Mouse (Mus musculus): Measurements from ENCODE around the gene Dnajb6.
A peak's percentile ranks its signal among the peaks of the same experiment; 100 is the strongest.

The Dnajb6 gene

GRCm38 (mm10) chr5:29735557-29736061 lies at the start of gene Dnajb6, which contains the start of gene Gm5129:
Gene Dnajb6, plus strand, starts transcription at chr5:29735688.
Gene Gm5129, minus strand, starts transcription at chr5:29735936.
- DNase-seq (ENCODE audit: low read depth, low spot score), result peak; percentile 96

GRCm38 (mm10) chr5:29687671-29688070 lies 47.8 kb upstream of the Dnajb6 start:
- peak; percentile 67 for DNase-seq (ENCODE audit: low read depth, low spot score)

- DNase-seq (ENCODE audit: low read depth, low spot score), result no peak
Measured at GRCm38 (mm10) chr5:29688352-29688751, 47.1 kb upstream of the Dnajb6 start.

- DNase-seq (ENCODE audit: low read depth, low spot score), result peak; percentile 90
Measured at GRCm38 (mm10) chr5:29698493-29698892, 37.0 kb upstream of the Dnajb6 start.

- no peak for DNase-seq (ENCODE audit: low read depth, low spot score)
Measured at GRCm38 (mm10) chr5:29699520-29700202, 35.8 kb upstream of the Dnajb6 start.

GRCm38 (mm10) chr5:29707241-29707640 lies 28.2 kb upstream of the Dnajb6 start:
- no peak for DNase-seq (ENCODE audit: low read depth, low spot score)

GRCm38 (mm10) chr5:29708258-29708657 lies 27.2 kb upstream of the Dnajb6 start:
- DNase-seq (ENCODE audit: low read depth, low spot score), result no peak

- DNase-seq (ENCODE audit: low read depth, low spot score), result no peak
Measured at GRCm38 (mm10) chr5:29711631-29712030, 23.9 kb upstream of the Dnajb6 start.

GRCm38 (mm10) chr5:29712906-29713305 lies 22.6 kb upstream of the Dnajb6 start:
- peak; percentile 60 for DNase-seq (ENCODE audit: low read depth, low spot score)

- DNase-seq (ENCODE audit: low read depth, low spot score), result peak; percentile 60
Measured at GRCm38 (mm10) chr5:29721159-29721558, 14.3 kb upstream of the Dnajb6 start.

- DNase-seq (ENCODE audit: low read depth, low spot score), result no peak
Measured at GRCm38 (mm10) chr5:29725369-29725768, 10.1 kb upstream of the Dnajb6 start.

GRCm38 (mm10) chr5:29726070-29726469 lies 9.4 kb upstream of the Dnajb6 start:
- DNase-seq (ENCODE audit: low read depth, low spot score), result peak; percentile 37

- DNase-seq (ENCODE audit: low read depth, low spot score), result no peak
Measured at GRCm38 (mm10) chr5:29734831-29735510, 517 bp upstream of the Dnajb6 start.

- DNase-seq (ENCODE audit: low read depth, low spot score), result no peak
Measured at GRCm38 (mm10) chr5:29736073-29736900, 799 bp downstream of the Dnajb6 start.

- peak; percentile 41 for DNase-seq (ENCODE audit: low read depth, low spot score)
Measured at GRCm38 (mm10) chr5:29736942-29737341, 1.5 kb downstream of the Dnajb6 start.

- peak; percentile 92 for DNase-seq (ENCODE audit: low read depth, low spot score)
Measured at GRCm38 (mm10) chr5:29737471-29737870, 2.0 kb downstream of the Dnajb6 start.

GRCm38 (mm10) chr5:29738076-29738475 lies 2.6 kb downstream of the Dnajb6 start:
- DNase-seq (ENCODE audit: low read depth, low spot score), result no peak

- DNase-seq (ENCODE audit: low read depth, low spot score), result no peak
Measured at GRCm38 (mm10) chr5:29740651-29741050, 5.2 kb downstream of the Dnajb6 start.

GRCm38 (mm10) chr5:29741093-29741492 lies 5.6 kb downstream of the Dnajb6 start:
- no peak for DNase-seq (ENCODE audit: low read depth, low spot score)

- no peak for DNase-seq (ENCODE audit: low read depth, low spot score)
Measured at GRCm38 (mm10) chr5:29747661-29748060, 12.2 kb downstream of the Dnajb6 start.

GRCm38 (mm10) chr5:29751306-29751705 lies 15.8 kb downstream of the Dnajb6 start:
- no peak for DNase-seq (ENCODE audit: low read depth, low spot score)

- no peak for DNase-seq (ENCODE audit: low read depth, low spot score)
Measured at GRCm38 (mm10) chr5:29752894-29753293, 17.4 kb downstream of the Dnajb6 start.

All from ES-CJ7 (cell line).